Mouse (Mus musculus) T-helper 1 cell (primary cell): ENCODE data around the gene Fetub.
"Not testable (repeated sequence)": the region's sequence is repeated elsewhere in the genome, so short reads cannot be mapped to it uniquely, and the experiment has no call there.

Experiments used
- in situ Hi-C: fragments of 300-600 bp; cut with MboI, MseI; formaldehyde crosslinking; loops from one replicate; pipeline ENCODE4 v1.15.1; 2025; ENCODE audit warnings: high pct_unique_total_duplicates

Fetub gene

GRCm38 (mm10) chr16:22909290-22909689 lies 8.8 kb upstream of the Fetub start:
- in situ Hi-C loops = no loop called here

GRCm38 (mm10) chr16:22911986-22912385 lies 6.1 kb upstream of the Fetub start:
- in situ Hi-C loops = no loop called here

GRCm38 (mm10) chr16:22912886-22913285 lies 5.2 kb upstream of the Fetub start:
- in situ Hi-C loops = no loop called here

- in situ Hi-C loops = no loop called here
Measured at GRCm38 (mm10) chr16:22914276-22914675, 3.9 kb upstream of the Fetub start.

- in situ Hi-C loops = no loop called here
Measured at GRCm38 (mm10) chr16:22918664-22919312, 654 bp downstream of the Fetub start.

GRCm38 (mm10) chr16:22919971-22920854 lies 2.1 kb downstream of the Fetub start:
- in situ Hi-C loops = no loop called here

- in situ Hi-C loops = no loop called here
Measured at GRCm38 (mm10) chr16:22921761-22922160, 3.6 kb downstream of the Fetub start.

GRCm38 (mm10) chr16:22922433-22922832 lies 4.3 kb downstream of the Fetub start:
- in situ Hi-C loops = no loop called here

- in situ Hi-C loops = no loop called here
Measured at GRCm38 (mm10) chr16:22929575-22929974, 11.4 kb downstream of the Fetub start.

GRCm38 (mm10) chr16:22931431-22932200 lies 13.5 kb downstream of the Fetub start:
- in situ Hi-C loops = no loop called here

- in situ Hi-C loops = no loop called here
Measured at GRCm38 (mm10) chr16:22937631-22938030, 19.5 kb downstream of the Fetub start.

GRCm38 (mm10) chr16:22938541-22938940 lies 20.4 kb downstream of the Fetub start:
- in situ Hi-C loops = no loop called here

- in situ Hi-C loops = no loop called here
Measured at GRCm38 (mm10) chr16:22939120-22939695, 21.1 kb downstream of the Fetub start.

GRCm38 (mm10) chr16:22941825-22942476 lies 23.8 kb downstream of the Fetub start:
- in situ Hi-C loops = not testable (repeated sequence)

GRCm38 (mm10) chr16:22947371-22947770 lies 29.2 kb downstream of the Fetub start:
- in situ Hi-C loops = no loop called here

- in situ Hi-C loops = loop anchor here (10.0 kb wide), 1 partner anchor 1624 kb away; no protein-coding TSS in a partner anchor
Measured at GRCm38 (mm10) chr16:22950840-22951395, 32.8 kb downstream of the Fetub start, which contains the start of gene Hrg. Gene Hrg, plus strand, starts transcription at chr16:22951072.

- in situ Hi-C loops = loop anchor here (10.0 kb wide), 1 partner anchor 1622 kb away; no protein-coding TSS in a partner anchor
Measured at GRCm38 (mm10) chr16:22953069-22953468, 34.9 kb downstream of the Fetub start.

GRCm38 (mm10) chr16:22955397-22956084 lies 37.4 kb downstream of the Fetub start:
- in situ Hi-C loops = loop anchor here (10.0 kb wide), 1 partner anchor 1619 kb away; no protein-coding TSS in a partner anchor

- in situ Hi-C loops = loop anchor here (10.0 kb wide), 1 partner anchor 1619 kb away; no protein-coding TSS in a partner anchor
Measured at GRCm38 (mm10) chr16:22956085-22956439, 37.9 kb downstream of the Fetub start.

GRCm38 (mm10) chr16:22961073-22961472 lies 42.9 kb downstream of the Fetub start:
- in situ Hi-C loops = no loop called here
